Mouse (Mus musculus) liver, postnatal 0 days (tissue): ENCODE measurements around the gene Cpsf4l.

Experiments used
- CTCF ChIP-seq: sonication (generic); IDR thresholded peaks from 2 replicates; pipeline ENCODE4 v1.5.1; 2016; ENCODE audit warnings: antibody characterized with exemption, low read depth
- EP300 ChIP-seq: IDR thresholded peaks from 2 replicates; pipeline ENCODE4 v1.6.1; 2016; ENCODE audit warnings: antibody characterized with exemption, low read depth, mild to moderate bottlenecking

- no peak for TF ChIP-seq CTCF
- peak; percentile 75 for TF ChIP-seq EP300
Measured at GRCm38 (mm10) chr11:113747056-113747455, 37.2 kb upstream of the Cpsf4l start.
